Mouse (Mus musculus) bone marrow macrophage, adult 2 months (primary cell): ENCODE measurements around the gene Syt2.

Experiments
- CTCF ChIP-seq: IDR thresholded peaks from 2 replicates; pipeline ENCODE4 v1.5.1; 2012; ENCODE audit warnings: low read depth, mild to moderate bottlenecking, low read length, moderate library complexity
- POLR2A ChIP-seq: IDR thresholded peaks from 2 replicates; pipeline ENCODE4 v1.6.1; 2012; ENCODE audit warnings: mild to moderate bottlenecking, low read depth, low read length, borderline replicate concordance

DNA sequence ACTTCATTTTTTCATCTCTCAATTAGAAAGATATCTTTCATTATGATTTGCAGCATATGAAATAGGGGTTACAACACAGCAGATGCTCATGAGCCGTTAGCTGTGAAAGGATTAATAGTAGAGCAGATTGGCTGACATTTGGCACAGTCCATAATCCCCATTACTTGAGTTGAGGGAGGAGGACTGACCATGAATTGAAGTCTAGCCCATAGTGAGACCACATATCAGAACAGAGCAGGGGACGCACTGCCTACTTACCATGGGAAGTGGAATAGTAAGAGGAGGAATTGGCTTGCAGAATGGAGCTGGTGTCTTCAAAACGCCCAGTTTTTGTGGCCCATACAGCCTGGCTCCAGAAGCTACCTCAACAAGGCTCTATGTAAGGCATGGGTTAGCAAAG lies 150.1 kb downstream of the Syt2 start:
- TF ChIP-seq POLR2A (no peak), CTCF (no peak)
